Mouse (Mus musculus): ENCODE results near the gene Gm8011. TPM values are rescaled to one million over a fixed set of nuclear protein-coding genes. Genes with fewer than 3 reads are reported as not detected.
"Not testable (repeated sequence)": the region's sequence is repeated elsewhere in the genome, so short reads cannot be mapped to it uniquely, and the experiment has no call there.

Gene Gm8011
- polyA plus RNA-seq (2014; fragmentation: Nextera tagmentation; extraction: Ambion mirVana) = not detected in 2 replicates

- not testable (repeated sequence) for H3K4me3 ChIP-seq (ENCODE audit: low read depth, low read length); H3K27me3 ChIP-seq (ENCODE audit: control insufficient read depth, insufficient read depth, low read length); H3K27ac ChIP-seq (replicated peaks; ENCODE audit: low read depth, low read length); H3K36me3 ChIP-seq (ENCODE audit: control insufficient read depth, insufficient read depth, low read length); H3K9ac ChIP-seq (ENCODE audit: low read length); H3K4me1 ChIP-seq (ENCODE audit: control insufficient read depth, insufficient read depth, low read length); DNase-seq (ENCODE audit: low spot score); H3K4me2 ChIP-seq (ENCODE audit: low read depth, severe bottlenecking); H3K9me3 ChIP-seq (ENCODE audit: control insufficient read depth, low read length); ATAC-seq (ENCODE audit: insufficient number of reproducible peaks, low FRiP score, low TSS enrichment, low read depth)
- WGBS = 67% methylated on average over 2 of the region's 2 CpGs
These were observed at the start of gene Gm8011 for GRCm38 (mm10) chr14:42463581-42463980. Gm8011 (plus strand) TSS chr14:42463881.

DNA sequence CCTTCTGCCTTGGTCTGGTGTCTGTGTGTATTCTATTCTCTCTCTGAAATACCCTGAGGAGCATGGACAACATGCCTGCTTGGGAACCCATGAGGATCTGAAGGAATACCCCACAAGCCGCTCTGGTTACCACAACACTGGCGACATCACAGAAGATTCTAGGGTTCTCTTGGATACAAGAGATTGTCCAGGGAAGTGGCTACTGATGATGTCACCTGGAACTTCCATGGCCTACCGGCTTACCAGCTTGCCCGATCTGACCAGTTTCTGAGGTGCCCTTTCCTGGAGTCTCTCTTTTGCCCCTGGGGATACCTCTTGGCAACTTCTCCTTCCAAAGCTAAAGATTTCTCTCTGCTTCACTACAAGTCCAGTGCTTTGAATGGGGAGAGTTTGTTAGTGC, 24.1 kb upstream of the Gm8011 start, which contains the start of gene Gm8005:
TSS of gene Gm8005 (minus strand) at position 101 of the 400 bp plus-strand sequence.
- H3K4me2 ChIP-seq (ENCODE audit: low read depth, severe bottlenecking); ATAC-seq (ENCODE audit: insufficient number of reproducible peaks, low FRiP score, low TSS enrichment, low read depth): not testable (repeated sequence)
- 100% methylated on average over 2 of the region's 4 CpGs for WGBS

GRCm38 (mm10) chr14:42502249-42502648, 38.6 kb downstream of the Gm8011 start, which contains the start of gene Gm8020:
Gm8020 (minus strand) TSS chr14:42502349.
- not testable (repeated sequence) for H3K4me2 ChIP-seq (ENCODE audit: low read depth, severe bottlenecking); DNase-seq (ENCODE audit: low spot score); ATAC-seq (ENCODE audit: insufficient number of reproducible peaks, low FRiP score, low TSS enrichment, low read depth); H3K27me3 ChIP-seq (ENCODE audit: control insufficient read depth, insufficient read depth, low read length); H3K9ac ChIP-seq (ENCODE audit: low read length); H3K4me3 ChIP-seq (ENCODE audit: low read depth, low read length); H3K36me3 ChIP-seq (ENCODE audit: control insufficient read depth, insufficient read depth, low read length); H3K4me1 ChIP-seq (ENCODE audit: control insufficient read depth, insufficient read depth, low read length); H3K27ac ChIP-seq (replicated peaks; ENCODE audit: low read depth, low read length); H3K9me3 ChIP-seq (ENCODE audit: control insufficient read depth, low read length)
- whole genome bisulfite sequencing = 90% methylated on average over 1 of the region's 3 CpGs

More for the DNA sequence above, 24.1 kb upstream of the Gm8011 start, which contains the start of gene Gm8005:
- H3K4me1 ChIP-seq (ENCODE audit: control insufficient read depth, insufficient read depth, low read length); H3K36me3 ChIP-seq (ENCODE audit: control insufficient read depth, insufficient read depth, low read length); H3K27me3 ChIP-seq (ENCODE audit: control insufficient read depth, insufficient read depth, low read length); H3K4me3 ChIP-seq (ENCODE audit: low read depth, low read length); H3K9ac ChIP-seq (ENCODE audit: low read length); DNase-seq (ENCODE audit: low spot score); H3K9me3 ChIP-seq (ENCODE audit: control insufficient read depth, low read length); H3K27ac ChIP-seq (replicated peaks; ENCODE audit: low read depth, low read length): not testable (repeated sequence)

Other genes with a start within 250 kb of the Gm8011 start
- not detected in 2 replicates for gene Gm17026, start 203.8 kb upstream of the Gm8011 start, polyA plus RNA-seq (2014; fragmentation: Nextera tagmentation; extraction: Ambion mirVana)
- gene Gm9611, start 166.5 kb upstream of the Gm8011 start, polyA plus RNA-seq (2014; fragmentation: Nextera tagmentation; extraction: Ambion mirVana) = not detected in 2 replicates
- not detected in 2 replicates for gene Gm7995, start 153.7 kb upstream of the Gm8011 start, polyA plus RNA-seq (2014; fragmentation: Nextera tagmentation; extraction: Ambion mirVana)
- gene Gm8005, start 24.2 kb upstream of the Gm8011 start, polyA plus RNA-seq (2014; fragmentation: Nextera tagmentation; extraction: Ambion mirVana) = not detected in 2 replicates
- gene Gm8020, start 38.5 kb downstream of the Gm8011 start, polyA plus RNA-seq (2014; fragmentation: Nextera tagmentation; extraction: Ambion mirVana) = not detected in 2 replicates
- gene Gm8024, start 60.4 kb downstream of the Gm8011 start, polyA plus RNA-seq (2014; fragmentation: Nextera tagmentation; extraction: Ambion mirVana) = not detected in 2 replicates
- not detected in 2 replicates for gene Gm17124, start 136.0 kb downstream of the Gm8011 start, polyA plus RNA-seq (2014; fragmentation: Nextera tagmentation; extraction: Ambion mirVana)
- not detected in 2 replicates for gene Gm3633, start 178.0 kb downstream of the Gm8011 start, polyA plus RNA-seq (2014; fragmentation: Nextera tagmentation; extraction: Ambion mirVana)
- gene Gm10378, start 192.1 kb downstream of the Gm8011 start, polyA plus RNA-seq (2014; fragmentation: Nextera tagmentation; extraction: Ambion mirVana) = not detected in 2 replicates